Mouse (Mus musculus) stomach, postnatal 0 days (tissue): Measurements from ENCODE around the gene Tshr. TPM values are rescaled to one million over a fixed set of nuclear protein-coding genes. Genes with fewer than 3 reads are reported as not detected.

Experiments used
- ATAC-seq: fragments of 200-750 bp; cut with Nextera tagmentation; 2 replicates; pipeline ENCODE4 v1.8.0; 2017; ENCODE audit not compliant: low FRiP score, low TSS enrichment
- DNase-seq: peaks from one replicate; pipeline ENCODE4 v3.0.0-alpha.2; 2016; ENCODE audit warnings: low spot score
- H3K27ac ChIP-seq: fragments of 300-500 bp; sonication (generic); replicated peaks from 2 replicates; pipeline ENCODE4 v1.5.1; 2014; ENCODE audit warnings: mild to moderate bottlenecking, control low read depth
- H3K27me3 ChIP-seq: fragments of 300-500 bp; sonication (generic); 2 replicates; pipeline ENCODE4 v1.6.1; 2014; ENCODE audit warnings: low read length; ENCODE audit not compliant: control insufficient read depth, insufficient read depth
- H3K36me3 ChIP-seq: fragments of 300-500 bp; sonication (generic); 2 replicates; pipeline ENCODE4 v1.6.1; 2014; ENCODE audit warnings: low read length, mixed read lengths; ENCODE audit not compliant: control insufficient read depth, insufficient read depth
- H3K4me1 ChIP-seq: fragments of 300-500 bp; sonication (generic); replicated peaks from 2 replicates; pipeline ENCODE4 v1.6.1; 2014; ENCODE audit warnings: antibody characterized with exemption; ENCODE audit not compliant: control insufficient read depth, insufficient read depth
- H3K4me2 ChIP-seq: fragments of 300-500 bp; sonication (generic); replicated peaks from 2 replicates; pipeline ENCODE4 v1.6.1; 2014; ENCODE audit warnings: low read depth, mild to moderate bottlenecking, control low read depth, moderate library complexity
- H3K4me3 ChIP-seq: fragments of 300-500 bp; sonication (generic); 2 replicates; pipeline ENCODE4 v1.5.1; 2014; ENCODE audit warnings: low read depth, low read length, control low read depth
- H3K9ac ChIP-seq: fragments of 300-500 bp; sonication (generic); 2 replicates; pipeline ENCODE4 v1.6.1; 2014; ENCODE audit warnings: mild to moderate bottlenecking, low read length, control low read depth, mixed read lengths
- H3K9me3 ChIP-seq: fragments of 300-500 bp; sonication (generic); 2 replicates; pipeline ENCODE4 v1.6.1; 2016; ENCODE audit warnings: low read length; ENCODE audit not compliant: control insufficient read depth
- CTCF ChIP-seq: IDR thresholded peaks from 2 replicates; pipeline ENCODE4 v1.5.1; 2016; ENCODE audit warnings: antibody characterized with exemption, low read depth, mild to moderate bottlenecking, moderate library complexity
- EP300 ChIP-seq: optimal IDR thresholded peaks from 2 replicates; pipeline ENCODE3; 2016; ENCODE audit warnings: antibody characterized with exemption
- WGBS: fragments of 180-500 bp; shearing (Covaris S2); extraction: QIAGEN DNeasy Blood & Tissue Kit; methylation state at CpG from one replicate; pipeline ENCODE4 v1.1.7; 2014; 5-methylcytosine and 5-hydroxymethylcytosine counted together
- polyA plus RNA-seq: library from polyadenylated mRNA; unstranded; fragments of >200 nt; fragmentation: Nextera tagmentation; extraction: Ambion mirVana; gene quantifications from 2 replicates; pipeline ENCODE4 v1.2.1, GENCODE M21; 2015

Gene Tshr
- polyA plus RNA-seq, 1 experiment from 2014 or later = 0.32 TPM

DNA sequence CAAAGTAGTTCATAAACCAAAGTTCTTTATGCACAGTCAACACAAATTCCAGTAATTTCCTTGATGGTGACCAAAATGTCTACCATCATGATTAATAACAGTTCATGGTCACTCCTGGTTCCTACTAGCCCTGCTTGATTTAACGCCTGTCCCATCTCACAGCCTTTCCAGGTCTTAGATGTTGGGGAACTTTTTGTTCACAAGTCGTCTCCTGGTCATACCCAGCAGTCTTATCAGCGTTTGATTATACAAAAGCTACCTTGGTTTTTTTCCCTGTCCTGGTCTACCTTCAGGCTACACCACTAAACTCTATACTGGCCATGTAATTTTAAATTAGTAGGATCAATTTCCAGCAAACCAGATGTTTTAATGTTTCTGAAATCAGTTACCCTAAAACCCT, 202.7 kb downstream of the Tshr start:
- no peaks in the 10 kb centered on the region for H3K9me3 ChIP-seq
- TF ChIP-seq EP300 = no peak
- no peak for TF ChIP-seq CTCF
- no peaks in the 10 kb centered on the region for H3K27me3 ChIP-seq
- DNase-seq = no peak
- no peaks in the 10 kb centered on the region for H3K36me3 ChIP-seq
- 53% methylated on average over 3 of the region's 3 CpGs for WGBS
- ATAC-seq = no peak
- H3K4me3 ChIP-seq = no peak overlapping the region
- peak overlapping the region; percentile 51 for H3K4me2 ChIP-seq
- H3K27ac ChIP-seq = no peak overlapping the region
- H3K9ac ChIP-seq = no peak overlapping the region
- no peaks in the 10 kb centered on the region for H3K4me1 ChIP-seq

DNA sequence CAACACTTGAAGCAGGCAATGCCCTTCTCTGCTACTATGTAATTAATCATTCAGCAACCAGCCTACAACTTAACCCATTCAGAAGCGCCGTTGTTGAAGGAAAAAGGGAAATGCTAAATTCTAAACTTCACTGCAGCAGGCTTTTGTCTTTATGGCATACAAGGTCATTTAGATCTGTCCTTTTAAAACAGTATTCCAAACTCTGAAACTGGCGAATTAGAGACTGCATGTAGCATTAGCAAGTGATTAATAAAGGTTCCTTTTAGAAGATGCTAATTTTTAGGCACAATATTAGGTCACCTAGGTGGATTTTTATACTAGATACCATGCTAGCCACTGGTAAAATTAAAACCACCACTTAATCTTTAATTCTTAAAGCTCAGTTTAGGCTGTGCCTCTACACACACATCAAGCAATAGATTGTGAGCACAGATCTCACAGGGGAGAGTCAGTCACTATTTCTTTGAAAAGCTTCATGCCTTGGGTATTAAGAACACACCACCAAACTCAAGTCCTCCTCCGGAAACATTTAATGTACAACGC, 203.2 kb downstream of the Tshr start:
- 5% methylated on average over 5 of the region's 5 CpGs for WGBS
- peak overlapping the region; percentile 51 for H3K4me2 ChIP-seq
- H3K27me3 ChIP-seq = no peaks in the 10 kb centered on the region
- DNase-seq = no peak
- H3K4me1 ChIP-seq = no peaks in the 10 kb centered on the region
- H3K9ac ChIP-seq = peak overlapping the region; percentile 100
- peak overlapping the region; percentile 92 for H3K4me3 ChIP-seq
- H3K9me3 ChIP-seq = no peaks in the 10 kb centered on the region
- 0 out of 2 replicates have a peak overlapping the region, but pooled peaks have one; percentile 20 for H3K27ac ChIP-seq
- TF ChIP-seq CTCF (no peak), EP300 (no peak)
- H3K36me3 ChIP-seq = no peaks in the 10 kb centered on the region
- ATAC-seq = no peak

DNA sequence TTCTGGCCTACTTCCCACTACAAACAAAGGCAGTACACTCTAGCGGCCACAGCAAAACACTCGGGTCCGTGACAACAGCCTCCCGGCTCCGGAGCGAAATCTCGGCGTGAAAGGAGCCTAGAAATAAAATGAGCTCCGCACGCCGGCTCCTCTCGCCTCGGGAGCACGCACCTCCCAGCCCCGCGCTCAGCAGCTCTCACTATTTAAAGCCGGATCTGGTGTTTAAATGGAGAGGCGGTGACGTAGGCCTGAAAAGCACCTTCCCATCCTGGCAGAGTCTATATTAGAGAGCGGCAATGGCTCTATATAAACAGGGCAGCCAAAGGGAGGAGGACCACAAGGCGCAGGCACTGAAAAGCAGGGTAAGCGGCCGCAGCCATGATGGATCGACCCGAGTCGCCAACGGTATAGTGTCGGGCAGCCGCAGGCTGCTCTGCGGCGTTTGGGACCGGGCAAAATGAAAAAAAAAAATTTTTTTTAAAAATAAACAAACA, 203.9 kb downstream of the Tshr start:
- TF ChIP-seq CTCF (peak; percentile 9), EP300 (peak; percentile 62)
- Histone ChIP-seq H3K9ac (peak overlapping the region; percentile 100), H3K4me1 (no peaks in the 10 kb centered on the region), H3K36me3 (no peaks in the 10 kb centered on the region), H3K9me3 (no peaks in the 10 kb centered on the region), H3K4me3 (peak overlapping the region; percentile 92), H3K27ac (peak overlapping the region; percentile 100), H3K27me3 (no peaks in the 10 kb centered on the region), H3K4me2 (peak overlapping the region; percentile 51)
- WGBS = under 1% methylated on average over 32 of the region's 32 CpGs
- peak; percentile 89 for DNase-seq
- ATAC-seq = peak; percentile 89

DNA sequence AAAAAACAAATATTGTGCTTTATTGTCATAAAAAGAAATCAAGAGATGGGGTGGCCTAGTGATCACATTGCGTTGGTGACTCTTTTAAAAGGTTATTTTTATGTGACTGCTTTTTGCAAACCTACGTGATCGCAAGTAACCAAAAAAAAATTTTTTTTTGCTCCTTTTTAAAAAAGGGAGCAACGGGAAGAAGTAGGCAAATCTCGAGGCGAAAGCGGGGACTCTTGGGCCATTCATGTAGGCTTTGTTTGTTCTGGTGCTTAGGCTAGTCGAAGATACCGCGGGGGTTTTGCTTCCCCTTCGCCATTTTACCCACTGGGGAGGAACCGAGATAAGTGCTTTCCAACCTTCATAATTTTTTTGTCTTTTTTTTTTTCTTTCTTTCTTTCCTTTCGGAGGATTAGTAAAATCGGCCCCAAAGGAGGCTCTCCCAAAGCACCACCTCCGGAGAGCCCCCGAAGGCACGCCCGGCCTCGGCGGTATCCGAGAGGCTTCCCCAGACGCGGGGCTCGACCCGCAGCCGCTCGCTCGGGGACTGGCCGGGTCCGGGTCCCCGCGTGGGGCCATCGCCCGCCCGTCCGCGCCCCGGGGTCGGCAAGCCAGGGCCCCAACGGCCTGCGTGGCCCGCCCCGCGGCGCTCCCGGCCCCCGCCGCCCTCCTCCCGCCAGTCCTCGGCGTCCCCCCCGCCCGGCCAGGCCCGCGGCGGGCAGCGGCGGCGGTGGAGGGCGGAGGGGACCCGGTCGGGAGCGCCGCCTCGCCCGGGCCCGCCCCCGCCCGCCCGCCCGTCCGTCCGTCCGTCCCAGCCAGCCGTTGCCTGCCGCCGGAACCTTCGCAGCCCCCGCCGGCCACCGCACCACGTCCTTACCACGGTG, 204.5 kb downstream of the Tshr start:
- peak; percentile 65 for DNase-seq
- Histone ChIP-seq H3K27ac (peak overlapping the region; percentile 100), H3K4me1 (no peaks in the 10 kb centered on the region), H3K36me3 (no peaks in the 10 kb centered on the region), H3K27me3 (no peaks in the 10 kb centered on the region), H3K9ac (peak overlapping the region; percentile 100), H3K4me3 (peak overlapping the region; percentile 92), H3K9me3 (no peaks in the 10 kb centered on the region), H3K4me2 (peak overlapping the region; percentile 51)
- ATAC-seq = peak; percentile 25; the same call in 1 of the 2 replicates
- TF ChIP-seq CTCF (no peak), EP300 (no peak)
- under 1% methylated on average over 54 of the region's 83 CpGs for WGBS

DNA sequence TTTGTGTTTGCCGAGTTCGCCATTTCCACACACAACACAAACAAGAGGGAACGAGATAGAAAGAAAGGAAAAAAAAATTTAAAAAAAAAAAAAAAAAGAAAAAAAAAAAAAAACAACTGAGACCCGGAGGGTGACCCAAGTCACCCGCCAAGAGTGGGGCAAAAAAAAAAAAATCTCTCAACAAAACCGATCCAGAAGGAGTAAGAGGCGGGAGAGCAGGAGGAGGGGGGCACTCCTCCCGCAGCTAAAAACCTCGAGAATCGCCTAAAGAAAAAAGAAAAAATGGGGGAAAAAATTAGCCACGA, 205.1 kb downstream of the Tshr start:
- Histone ChIP-seq H3K4me3 (peak overlapping the region; percentile 92), H3K4me1 (no peaks in the 10 kb centered on the region), H3K27ac (peak overlapping the region; percentile 100), H3K9ac (peak overlapping the region; percentile 100), H3K36me3 (no peaks in the 10 kb centered on the region), H3K27me3 (no peaks in the 10 kb centered on the region), H3K4me2 (peak overlapping the region; percentile 51), H3K9me3 (no peaks in the 10 kb centered on the region)
- ATAC-seq (no peak), DNase-seq (no peak)
- TF ChIP-seq CTCF = no peak
- no peak for TF ChIP-seq EP300
- under 1% methylated on average over 11 of the region's 11 CpGs for WGBS
